ENCODE assay signal across 10 mouse cellular contexts in genomic region chr4:122891597-122891996, GRCm38 (mm10). TPM values are rescaled to one million over a fixed set of nuclear protein-coding genes. Genes with fewer than 3 reads are reported as not detected.
DNase-seq lines count a peak whose midpoint lies in the region; ATAC-seq and TF ChIP-seq lines count a peak whose summit lies in the region.
"Had no signal": no experiment of that assay in that cellular context is flagged by ENCODE, and none has a peak within 500 bp of the region (broad histone marks: within the 10 kb centered on the region; RNA-seq: fewer than 3 reads in every experiment).

No protein-coding gene starts in this region.

- WGBS in heart, embryonic 15.5 days: 24% methylated on average over 1 of the region's 1 CpGs
- WGBS in stomach, embryonic 16.5 days: 45% methylated on average over 1 of the region's 1 CpGs
- WGBS in stomach, postnatal 0 days: 33% methylated on average over 1 of the region's 1 CpGs
- WGBS in hindbrain, embryonic 15.5 days: 21% methylated on average over 1 of the region's 1 CpGs

- no peak for DNase-seq in heart, postnatal 36 days
- DNase-seq in stomach, postnatal 0 days (ENCODE audit: low spot score): no peak
- peak; percentile 12 for DNase-seq in retina, embryonic 14.5 days (ENCODE audit: low spot score)
- no peak for DNase-seq in right cerebral cortex, postnatal 10 days (ENCODE audit: low spot score in 2 of 2)
- no peak for DNase-seq in right cerebral cortex, postnatal 25 days

- peaks cover 21% of the 10 kb centered on the region for H3K4me1 ChIP-seq in heart, embryonic 15.5 days (replicated peaks)
- H3K4me1 ChIP-seq in stomach, embryonic 16.5 days (ENCODE audit: control insufficient read depth, insufficient read depth, low read length): peaks cover 10% of the 10 kb centered on the region
- no peaks in the 10 kb centered on the region for H3K4me1 ChIP-seq in stomach, postnatal 0 days (replicated peaks; ENCODE audit: control insufficient read depth, insufficient read depth)
- peaks cover 20% of the 10 kb centered on the region for H3K4me1 ChIP-seq in hindbrain, embryonic 15.5 days (replicated peaks)

- H3K4me2 ChIP-seq in heart, embryonic 15.5 days: no peak overlapping the region
- H3K4me2 ChIP-seq in stomach, embryonic 16.5 days (ENCODE audit: low read depth, low read length): no peak overlapping the region
- H3K4me2 ChIP-seq in stomach, postnatal 0 days (replicated peaks; ENCODE audit: low read depth): no peak overlapping the region
- no peak overlapping the region for H3K4me2 ChIP-seq in hindbrain, embryonic 15.5 days
- H3K4me2 ChIP-seq: neural tube, embryonic 12.5 days had no signal

- no peaks in the 10 kb centered on the region for H3K27me3 ChIP-seq in heart, embryonic 15.5 days
- no peaks in the 10 kb centered on the region for H3K27me3 ChIP-seq in stomach, embryonic 16.5 days (ENCODE audit: control insufficient read depth, insufficient read depth, low read length)
- no peaks in the 10 kb centered on the region for H3K27me3 ChIP-seq in stomach, postnatal 0 days (ENCODE audit: control insufficient read depth, insufficient read depth, low read length)
- no peaks in the 10 kb centered on the region for H3K27me3 ChIP-seq in hindbrain, embryonic 15.5 days
- H3K27me3 ChIP-seq: neural tube, embryonic 12.5 days had no signal

- no peak overlapping the region for H3K9ac ChIP-seq in heart, embryonic 15.5 days
- H3K9ac ChIP-seq in stomach, embryonic 16.5 days (ENCODE audit: low read length): no peak overlapping the region
- no peak overlapping the region for H3K9ac ChIP-seq in stomach, postnatal 0 days (ENCODE audit: low read length)
- no peak overlapping the region for H3K9ac ChIP-seq in hindbrain, embryonic 15.5 days
- H3K9ac ChIP-seq: neural tube, embryonic 12.5 days had no signal

- no peak for ATAC-seq in heart, embryonic 15.5 days (replicated peaks; ENCODE audit: insufficient number of reproducible peaks, insufficient read depth, low FRiP score, low read depth)
- no peak for ATAC-seq in stomach, embryonic 16.5 days (ENCODE audit: insufficient read depth, low FRiP score)
- ATAC-seq in stomach, postnatal 0 days (ENCODE audit: low FRiP score, low TSS enrichment): no peak
- no peak for ATAC-seq in hindbrain, embryonic 15.5 days (ENCODE audit: low FRiP score, low read depth)

- H3K27ac ChIP-seq in heart, embryonic 15.5 days: peak overlapping the region; percentile 55
- H3K27ac ChIP-seq in stomach, embryonic 16.5 days (ENCODE audit: low read length): peak overlapping the region; percentile 26; the same call in 1 of the 2 replicates
- H3K27ac ChIP-seq in stomach, postnatal 0 days (replicated peaks): no peak overlapping the region
- H3K27ac ChIP-seq in hindbrain, embryonic 15.5 days (replicated peaks): peak overlapping the region; percentile 54
- H3K27ac ChIP-seq: neural tube, embryonic 12.5 days had no signal

- intact Hi-C loops in heart, postnatal 36 days (cut with DNase I): no loop called here

- H3K4me3 ChIP-seq in heart, embryonic 15.5 days: no peak overlapping the region
- H3K4me3 ChIP-seq in stomach, embryonic 16.5 days (replicated peaks; ENCODE audit: low read length): no peak overlapping the region
- no peak overlapping the region for H3K4me3 ChIP-seq in stomach, postnatal 0 days (ENCODE audit: low read depth, low read length)
- no peak overlapping the region for H3K4me3 ChIP-seq in hindbrain, embryonic 15.5 days
- H3K4me3 ChIP-seq: neural tube, embryonic 12.5 days had no signal

- H3K9me3 ChIP-seq in heart, embryonic 15.5 days (replicated peaks): no peaks in the 10 kb centered on the region
- no peaks in the 10 kb centered on the region for H3K9me3 ChIP-seq in stomach, embryonic 16.5 days (replicated peaks; ENCODE audit: control insufficient read depth, low read length)
- 0 out of 2 replicates have a peak, but pooled peaks cover 2% of the 10 kb centered on the region for H3K9me3 ChIP-seq in stomach, postnatal 0 days (ENCODE audit: control insufficient read depth, low read length)
- H3K9me3 ChIP-seq in hindbrain, embryonic 15.5 days: no peaks in the 10 kb centered on the region
- H3K9me3 ChIP-seq: G1E; neural tube, embryonic 12.5 days had no signal

- no peaks in the 10 kb centered on the region for H3K36me3 ChIP-seq in heart, embryonic 15.5 days
- no peaks in the 10 kb centered on the region for H3K36me3 ChIP-seq in stomach, embryonic 16.5 days (ENCODE audit: control insufficient read depth, insufficient read depth, low read length)
- H3K36me3 ChIP-seq in stomach, postnatal 0 days (ENCODE audit: control insufficient read depth, insufficient read depth, low read length): no peaks in the 10 kb centered on the region
- no peaks in the 10 kb centered on the region for H3K36me3 ChIP-seq in hindbrain, embryonic 15.5 days
- H3K36me3 ChIP-seq: G1E; neural tube, embryonic 12.5 days had no signal

- no peak for TF ChIP-seq CTCF in stomach, postnatal 0 days (IDR thresholded peaks at IDR 0.05; ENCODE audit: low read depth)

- no peak for TF ChIP-seq EP300 in stomach, postnatal 0 days (optimal IDR thresholded peaks at IDR 0.05)

RNA-seq across cellular contexts. Expression of gene Cap1, which starts 5.7 kb away (rescaled TPM):
- polyA plus RNA-seq in heart, embryonic 15.5 days (2015; fragmentation: Nextera tagmentation; extraction: Ambion mirVana): 41.4 and 51.0 TPM in 2 replicates
- total RNA-seq in heart, postnatal 36 days (2021): 10 to 100 TPM; 50.6 to 56.1 TPM
- 75.1 and 99.6 TPM in 2 replicates for polyA plus RNA-seq in stomach, embryonic 16.5 days (2015; fragmentation: Nextera tagmentation; extraction: Ambion mirVana)
- polyA plus RNA-seq in stomach, postnatal 0 days (2015; fragmentation: Nextera tagmentation; extraction: Ambion mirVana): 53.2 and 56.2 TPM in 2 replicates
- 67.8 and 72.8 TPM in 2 replicates for polyA plus RNA-seq in hindbrain, embryonic 15.5 days (2015; fragmentation: Nextera tagmentation; extraction: Ambion mirVana)

RNA-seq across cellular contexts. Expression of gene Ppt1, which starts 55.6 kb away (rescaled TPM):
- 57.9 and 80.6 TPM in 2 replicates for polyA plus RNA-seq in heart, embryonic 15.5 days (2015; fragmentation: Nextera tagmentation; extraction: Ambion mirVana)
- 10 to 100 TPM; 41.5 to 44.5 TPM for total RNA-seq in heart, postnatal 36 days (2021)
- 79.3 and 90.6 TPM in 2 replicates for polyA plus RNA-seq in stomach, embryonic 16.5 days (2015; fragmentation: Nextera tagmentation; extraction: Ambion mirVana)
- polyA plus RNA-seq in stomach, postnatal 0 days (2015; fragmentation: Nextera tagmentation; extraction: Ambion mirVana): 46.8 and 50.7 TPM in 2 replicates
- polyA plus RNA-seq in hindbrain, embryonic 15.5 days (2015; fragmentation: Nextera tagmentation; extraction: Ambion mirVana): 88.8 and 93.6 TPM in 2 replicates
